Mouse (Mus musculus) midbrain, embryonic 16.5 days (tissue): ENCODE data around the gene Snx29. TPM values are rescaled to one million over a fixed set of nuclear protein-coding genes. Genes with fewer than 3 reads are reported as not detected.

Source experiments
- ATAC-seq: fragments of 200-750 bp; cut with Nextera tagmentation; 2 replicates; pipeline ENCODE4 v1.8.0; 2017; ENCODE audit warnings: moderate TSS enrichment
- H3K27ac ChIP-seq: fragments of 300-500 bp; sonication (generic); 2 replicates; pipeline ENCODE4 v1.5.1; 2014; ENCODE audit warnings: mild to moderate bottlenecking, low read length, mixed read lengths
- H3K27me3 ChIP-seq: fragments of 300-500 bp; sonication (generic); 2 replicates; pipeline ENCODE4 v1.6.1; 2014; ENCODE audit warnings: low read depth, low read length, mixed read lengths; ENCODE audit not compliant: control insufficient read depth, insufficient read depth
- H3K36me3 ChIP-seq: fragments of 300-500 bp; sonication (generic); 2 replicates; pipeline ENCODE4 v1.6.1; 2014; ENCODE audit warnings: mild to moderate bottlenecking, low read length, moderate library complexity, mixed read lengths; ENCODE audit not compliant: control insufficient read depth, insufficient read depth
- H3K4me1 ChIP-seq: fragments of 300-500 bp; sonication (generic); 2 replicates; pipeline ENCODE4 v1.6.1; 2014; ENCODE audit warnings: mild to moderate bottlenecking, low read length, mixed read lengths; ENCODE audit not compliant: control insufficient read depth, insufficient read depth
- H3K4me2 ChIP-seq: fragments of 300-500 bp; sonication (generic); 2 replicates; pipeline ENCODE4 v1.6.1; 2014; ENCODE audit warnings: mild to moderate bottlenecking, low read length, mixed read lengths
- H3K4me3 ChIP-seq: fragments of 300-500 bp; sonication (generic); 2 replicates; pipeline ENCODE4 v1.5.1; 2014; ENCODE audit warnings: low read depth, mild to moderate bottlenecking, low read length, moderate library complexity, mixed read lengths
- H3K9ac ChIP-seq: fragments of 300-500 bp; sonication (generic); 2 replicates; pipeline ENCODE4 v1.6.1; 2014; ENCODE audit warnings: low read depth, low read length, mixed read lengths
- H3K9me3 ChIP-seq: fragments of 300-500 bp; sonication (generic); replicated peaks from 2 replicates; pipeline ENCODE4 v1.6.1; 2014; ENCODE audit warnings: mild to moderate bottlenecking, low read length, mixed read lengths; ENCODE audit not compliant: control insufficient read depth, poor library complexity, severe bottlenecking
- WGBS: fragments of 180-500 bp; shearing (Covaris S2); extraction: QIAGEN DNeasy Blood & Tissue Kit; methylation state at CpG from one replicate; pipeline ENCODE4 v1.1.7; 2014; 5-methylcytosine and 5-hydroxymethylcytosine counted together
- polyA plus RNA-seq: library from polyadenylated mRNA; unstranded; fragments of >200 nt; fragmentation: Nextera tagmentation; extraction: Ambion mirVana; gene quantifications from 2 replicates; pipeline ENCODE4 v1.2.1, GENCODE M21; 2015

Gene Snx29
- polyA plus RNA-seq, 1 experiment from 2014 or later: 16.8 TPM

DNA sequence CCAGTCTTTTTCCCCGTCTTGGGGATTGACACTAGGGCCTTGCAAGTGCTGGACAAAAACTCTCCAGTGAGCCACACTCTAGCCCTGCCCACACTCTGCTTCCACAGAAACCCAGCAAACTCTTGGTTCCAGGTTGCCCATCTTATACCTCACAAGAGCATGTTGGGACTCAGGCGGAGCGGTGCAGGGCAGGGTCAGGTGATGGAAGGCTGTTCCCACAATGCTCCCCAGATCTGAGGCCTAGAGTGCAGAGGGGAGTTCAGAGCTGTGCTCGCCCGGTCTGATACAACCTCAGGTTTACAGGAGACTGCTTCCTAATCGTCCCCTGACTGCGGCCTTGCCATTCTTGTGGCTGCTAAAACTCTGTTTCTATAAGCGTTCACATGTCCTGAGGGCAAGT is 434.8 kb downstream of the Snx29 start:
- Histone ChIP-seq H3K9me3 (no peaks in the 10 kb centered on the region), H3K27me3 (no peaks in the 10 kb centered on the region), H3K27ac (no peak overlapping the region)

DNA sequence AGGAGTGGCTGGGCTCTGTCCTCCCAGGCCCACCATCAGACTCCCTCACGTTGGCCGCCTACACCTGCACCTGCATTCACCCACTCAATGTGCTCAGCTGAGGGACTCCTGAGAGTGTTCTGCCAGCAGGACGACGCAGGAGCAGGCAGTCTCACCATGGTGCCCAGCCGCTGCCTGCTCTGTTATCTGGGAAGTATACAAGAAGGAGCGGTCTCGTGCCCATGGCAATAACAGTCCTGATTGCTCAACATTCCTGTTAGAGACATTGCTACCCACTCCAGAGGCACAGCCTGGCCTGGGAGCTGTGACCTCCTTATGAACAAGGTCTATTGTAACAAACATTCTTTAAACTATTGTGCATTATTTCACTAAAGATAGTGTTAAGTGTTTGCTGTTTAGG is 435.2 kb downstream of the Snx29 start:
- Histone ChIP-seq H3K27me3 (no peaks in the 10 kb centered on the region), H3K9me3 (no peaks in the 10 kb centered on the region), H3K36me3 (0 out of 2 replicates have a peak, but pooled peaks cover 3% of the 10 kb centered on the region), H3K4me1 (no peaks in the 10 kb centered on the region), H3K27ac (no peak overlapping the region), H3K4me3 (no peak overlapping the region), H3K9ac (no peak overlapping the region), H3K4me2 (no peak overlapping the region)
- ATAC-seq: no peak
- 87% methylated on average over 7 of the region's 7 CpGs for WGBS

More for the DNA sequence above, 434.8 kb downstream of the Snx29 start:
- no peak overlapping the region for H3K9ac ChIP-seq
- no peaks in the 10 kb centered on the region for H3K4me1 ChIP-seq
- 0 out of 2 replicates have a peak, but pooled peaks cover 3% of the 10 kb centered on the region for H3K36me3 ChIP-seq
- H3K4me2 ChIP-seq: no peak overlapping the region
- 91% methylated on average over 8 of the region's 8 CpGs for WGBS
- ATAC-seq: no peak
- no peak overlapping the region for H3K4me3 ChIP-seq

DNA sequence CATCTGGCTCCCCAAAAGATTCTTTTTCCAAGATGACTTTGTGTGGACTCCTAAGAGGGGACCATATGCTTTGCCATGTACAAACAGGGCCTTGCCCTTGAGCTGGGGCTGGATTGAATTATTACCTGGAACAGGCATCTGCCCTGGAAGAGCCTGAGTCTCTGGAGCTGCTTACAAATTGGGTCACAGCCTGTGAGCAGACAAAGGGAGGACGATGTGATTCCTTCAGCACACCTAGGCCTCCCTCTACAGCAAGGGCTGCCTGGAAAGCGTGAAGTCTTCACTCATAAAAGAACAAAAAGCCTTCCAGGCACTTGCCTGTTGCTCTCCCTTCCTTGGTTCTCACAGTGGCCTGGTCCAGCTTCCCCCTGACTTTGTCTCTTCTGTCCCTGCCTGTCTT is 449.6 kb downstream of the Snx29 start:
- H3K27me3 ChIP-seq: no peaks in the 10 kb centered on the region
- no peak overlapping the region for H3K27ac ChIP-seq
- H3K9me3 ChIP-seq: no peaks in the 10 kb centered on the region
- H3K4me2 ChIP-seq: no peak overlapping the region
- H3K36me3 ChIP-seq: no peaks in the 10 kb centered on the region
- H3K9ac ChIP-seq: no peak overlapping the region
- WGBS: 52% methylated on average over 2 of the region's 2 CpGs
- H3K4me1 ChIP-seq: no peaks in the 10 kb centered on the region
- no peak overlapping the region for H3K4me3 ChIP-seq
- no peak for ATAC-seq

DNA sequence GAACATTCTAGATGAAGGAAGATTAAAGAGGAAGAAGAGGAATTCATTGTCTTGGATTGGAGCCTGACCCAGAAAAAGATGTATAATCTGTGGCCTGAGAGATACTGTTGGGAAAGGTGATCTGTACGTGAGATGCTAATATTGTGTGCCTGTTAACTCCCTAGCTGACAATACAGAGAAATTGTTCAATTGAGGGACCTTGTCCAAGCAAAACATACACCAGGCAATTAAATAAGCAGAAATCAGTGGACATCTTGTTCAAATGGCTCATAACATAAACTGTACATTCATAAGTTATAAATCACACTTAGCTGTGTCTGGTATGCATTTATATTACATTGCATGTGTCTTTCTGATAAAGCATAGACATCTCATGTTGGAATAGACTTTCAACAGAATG is 451.6 kb downstream of the Snx29 start:
- 79% methylated on average over 1 of the region's 1 CpGs for WGBS

DNA sequence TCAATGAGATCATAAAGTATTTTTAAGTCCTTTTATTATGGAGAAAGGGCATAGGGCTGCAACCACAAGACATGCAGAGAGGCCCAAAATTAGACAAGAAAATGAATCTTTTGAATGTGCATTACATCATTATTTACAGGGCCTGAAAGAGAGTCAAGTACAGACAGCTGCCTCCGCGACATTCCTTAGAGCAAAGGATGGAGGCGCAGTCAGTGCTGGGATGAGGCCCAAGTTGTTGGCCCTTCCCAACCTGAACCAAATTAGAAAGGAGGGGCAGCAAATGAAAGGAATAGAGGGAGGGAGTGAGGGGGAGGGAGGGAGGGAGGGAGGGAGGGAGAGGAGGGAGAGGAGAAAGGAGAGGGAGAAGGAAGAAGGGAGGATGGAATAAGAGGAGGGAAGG is 453.8 kb downstream of the Snx29 start:
- no peak overlapping the region for H3K4me3 ChIP-seq
- no peak for ATAC-seq
- H3K9me3 ChIP-seq: no peaks in the 10 kb centered on the region
- H3K9ac ChIP-seq: no peak overlapping the region
- no peak overlapping the region for H3K27ac ChIP-seq
- 84% methylated on average over 3 of the region's 3 CpGs for WGBS
- no peaks in the 10 kb centered on the region for H3K27me3 ChIP-seq
- H3K4me2 ChIP-seq: no peak overlapping the region
- H3K36me3 ChIP-seq: no peaks in the 10 kb centered on the region
- no peaks in the 10 kb centered on the region for H3K4me1 ChIP-seq

More for the DNA sequence above, 451.6 kb downstream of the Snx29 start:
- H3K9ac ChIP-seq: no peak overlapping the region
- ATAC-seq: no peak
- no peaks in the 10 kb centered on the region for H3K27me3 ChIP-seq
- no peak overlapping the region for H3K4me3 ChIP-seq
- H3K4me1 ChIP-seq: no peaks in the 10 kb centered on the region
- H3K9me3 ChIP-seq: no peaks in the 10 kb centered on the region
- no peak overlapping the region for H3K27ac ChIP-seq
- no peaks in the 10 kb centered on the region for H3K36me3 ChIP-seq
- no peak overlapping the region for H3K4me2 ChIP-seq

DNA sequence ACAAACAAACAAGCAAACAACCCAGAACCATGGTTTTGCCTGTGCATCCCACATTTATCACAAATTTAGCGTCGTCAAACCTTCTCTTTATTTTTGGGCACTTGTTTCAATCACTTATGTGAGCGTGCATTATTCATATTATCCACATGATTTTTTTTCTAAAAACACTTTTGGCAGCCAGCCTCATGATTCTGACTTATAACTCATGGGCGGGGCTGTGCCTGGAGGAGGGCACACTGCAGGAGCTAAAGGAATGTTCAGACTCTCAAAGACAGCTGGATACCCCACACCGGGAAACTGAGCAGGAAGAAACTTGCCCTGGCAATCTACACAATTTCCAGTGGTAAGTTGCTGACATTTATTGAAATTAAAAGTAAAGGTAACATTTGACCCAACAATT is 455.5 kb downstream of the Snx29 start:
- 88% methylated on average over 5 of the region's 5 CpGs for WGBS
- H3K4me1 ChIP-seq: no peaks in the 10 kb centered on the region
- H3K4me3 ChIP-seq: no peak overlapping the region
- H3K4me2 ChIP-seq: no peak overlapping the region
- ATAC-seq: no peak
- H3K36me3 ChIP-seq: no peaks in the 10 kb centered on the region
- no peak overlapping the region for H3K27ac ChIP-seq
- H3K27me3 ChIP-seq: no peaks in the 10 kb centered on the region
- no peak overlapping the region for H3K9ac ChIP-seq
- H3K9me3 ChIP-seq: no peaks in the 10 kb centered on the region

DNA sequence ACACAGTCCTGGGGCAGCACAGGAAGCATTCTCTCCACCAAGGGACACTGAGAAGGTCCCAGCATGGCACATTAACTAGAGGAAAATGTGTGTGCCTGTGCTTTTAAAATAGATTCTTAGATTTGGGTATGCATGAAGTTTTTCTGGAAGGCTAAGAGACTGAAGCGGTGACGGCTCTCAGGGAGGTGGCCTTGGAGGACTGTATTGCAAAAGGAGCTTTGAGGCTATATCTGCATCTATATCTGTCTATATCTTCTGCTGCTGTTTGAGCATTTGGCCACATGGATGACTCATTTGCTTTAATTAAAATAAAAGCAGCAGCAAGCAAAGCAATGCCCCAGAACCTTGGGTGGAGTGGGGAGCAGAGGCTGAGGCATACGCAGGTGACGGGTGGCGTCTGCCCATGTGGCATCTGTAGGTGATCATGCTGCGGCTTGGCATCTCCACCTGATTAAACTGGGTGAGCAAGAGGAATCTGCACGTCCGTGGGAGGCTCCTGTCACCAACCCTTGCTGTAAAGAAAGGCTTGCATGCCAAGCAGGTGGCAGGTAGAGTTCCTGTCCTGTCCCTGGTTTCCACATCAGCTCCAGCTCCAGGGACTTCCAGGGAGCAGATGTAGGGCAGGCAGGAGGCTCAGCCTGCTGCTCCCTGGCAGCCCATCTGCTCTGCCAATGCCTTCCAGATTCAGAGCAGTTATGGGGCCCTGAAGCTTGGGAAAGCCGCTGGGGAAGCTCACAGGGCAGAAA is 456.2 kb downstream of the Snx29 start:
- H3K4me2 ChIP-seq: no peak overlapping the region
- no peak overlapping the region for H3K9ac ChIP-seq
- no peaks in the 10 kb centered on the region for H3K4me1 ChIP-seq
- no peak overlapping the region for H3K4me3 ChIP-seq
- no peak for ATAC-seq
- WGBS: 86% methylated on average over 9 of the region's 9 CpGs
- no peaks in the 10 kb centered on the region for H3K36me3 ChIP-seq
- no peaks in the 10 kb centered on the region for H3K27me3 ChIP-seq
- H3K27ac ChIP-seq: no peak overlapping the region
- H3K9me3 ChIP-seq: no peaks in the 10 kb centered on the region

DNA sequence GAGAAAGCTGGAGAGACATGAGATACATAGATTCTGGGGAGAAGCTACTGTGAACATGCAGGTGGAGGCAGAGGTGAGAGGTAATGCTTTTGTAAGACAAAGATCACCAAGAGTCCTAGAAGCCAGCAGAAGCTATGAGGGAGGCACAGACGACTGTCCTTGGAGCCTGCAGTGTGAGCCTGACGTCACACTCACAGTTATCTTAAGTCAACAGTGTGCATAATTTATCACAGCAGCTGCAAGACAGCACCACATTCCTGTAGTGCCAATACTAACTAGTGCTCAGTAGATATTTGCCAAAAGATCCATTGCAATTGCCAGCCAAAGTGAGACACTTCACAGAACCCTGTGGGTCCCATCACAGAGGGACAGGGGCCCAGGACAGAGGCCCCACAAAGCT is 459.4 kb downstream of the Snx29 start:
- no peak overlapping the region for H3K27ac ChIP-seq
- ATAC-seq: 0 out of 2 replicates have a peak, but pooled peaks have one; percentile 25
- H3K9me3 ChIP-seq: no peaks in the 10 kb centered on the region
- H3K27me3 ChIP-seq: no peaks in the 10 kb centered on the region
- H3K9ac ChIP-seq: no peak overlapping the region
- 48% methylated on average over 2 of the region's 2 CpGs for WGBS
- no peak overlapping the region for H3K4me2 ChIP-seq
- H3K36me3 ChIP-seq: no peaks in the 10 kb centered on the region
- H3K4me1 ChIP-seq: no peaks in the 10 kb centered on the region
- no peak overlapping the region for H3K4me3 ChIP-seq

DNA sequence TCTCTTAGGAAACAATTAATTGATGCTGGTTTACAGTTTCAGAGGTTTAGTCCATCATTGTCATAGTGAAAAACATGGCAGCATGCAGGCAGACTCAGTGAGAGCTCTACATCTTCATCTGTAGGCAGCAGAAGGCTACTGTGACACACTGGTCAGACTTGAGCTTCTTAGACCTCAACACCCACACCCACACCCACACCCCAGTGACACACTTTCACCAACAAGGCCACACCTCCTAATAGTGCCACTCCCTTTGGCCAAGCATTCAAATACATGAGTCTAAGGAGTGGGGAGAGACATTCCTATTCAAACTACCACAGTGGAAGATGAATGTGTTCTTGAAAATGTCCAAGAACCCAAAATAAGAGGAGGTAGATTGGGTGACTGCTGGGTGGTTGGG is 460.6 kb downstream of the Snx29 start:
- H3K36me3 ChIP-seq: no peaks in the 10 kb centered on the region
- no peak overlapping the region for H3K4me3 ChIP-seq
- no peak overlapping the region for H3K4me2 ChIP-seq
- no peaks in the 10 kb centered on the region for H3K4me1 ChIP-seq
- no peak overlapping the region for H3K9ac ChIP-seq
- H3K9me3 ChIP-seq: no peaks in the 10 kb centered on the region
- no peak for ATAC-seq
- no peaks in the 10 kb centered on the region for H3K27me3 ChIP-seq
- no peak overlapping the region for H3K27ac ChIP-seq
